Mouse (Mus musculus): ENCODE data around the gene Defa2. TPM values are rescaled to one million over a fixed set of nuclear protein-coding genes. Genes with fewer than 3 reads are reported as not detected.

Defa2 gene
- not detected for polyA plus RNA-seq (2014; fragmentation: Illumina TruSeq; extraction: RNeasy Lipid Tissue Mini Kit (QIAGEN cat#74804); ENCODE audit: low read depth, low replicate concordance)

DNA sequence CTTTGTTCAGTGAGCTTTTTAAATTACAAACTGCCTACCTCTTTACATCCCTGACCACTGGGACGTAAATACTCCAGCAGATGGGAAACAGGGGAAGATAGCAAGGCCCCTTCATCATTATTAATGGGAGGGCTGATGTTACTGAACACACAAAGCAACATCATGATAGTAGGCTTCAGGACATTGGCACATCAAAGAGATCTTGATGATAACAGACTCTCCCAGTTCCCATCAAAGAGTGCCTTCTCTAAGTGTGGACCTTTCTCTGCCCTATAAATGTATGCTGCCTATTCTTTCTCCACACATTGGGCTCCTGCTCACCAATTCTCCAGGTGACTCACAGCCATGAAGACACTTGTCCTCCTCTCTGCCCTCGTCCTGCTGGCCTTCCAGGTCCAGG lies at the start of gene Defa2:
Gene Defa2 (plus strand): TSS at position 301 of the 400 bp plus-strand sequence.

DNA sequence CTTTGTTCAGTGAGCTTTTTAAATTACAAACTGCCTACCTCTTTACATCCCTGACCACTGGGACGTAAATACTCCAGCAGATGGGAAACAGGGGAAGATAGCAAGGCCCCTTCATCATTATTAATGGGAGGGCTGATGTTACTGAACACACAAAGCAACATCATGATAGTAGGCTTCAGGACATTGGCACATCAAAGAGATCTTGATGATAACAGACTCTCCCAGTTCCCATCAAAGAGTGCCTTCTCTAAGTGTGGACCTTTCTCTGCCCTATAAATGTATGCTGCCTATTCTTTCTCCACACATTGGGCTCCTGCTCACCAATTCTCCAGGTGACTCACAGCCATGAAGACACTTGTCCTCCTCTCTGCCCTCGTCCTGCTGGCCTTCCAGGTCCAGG lies 13.2 kb downstream of the Defa2 start, which contains the start of gene Defa33:
Gene Defa33 (plus strand): TSS at position 301 of the 400 bp plus-strand sequence.

DNA sequence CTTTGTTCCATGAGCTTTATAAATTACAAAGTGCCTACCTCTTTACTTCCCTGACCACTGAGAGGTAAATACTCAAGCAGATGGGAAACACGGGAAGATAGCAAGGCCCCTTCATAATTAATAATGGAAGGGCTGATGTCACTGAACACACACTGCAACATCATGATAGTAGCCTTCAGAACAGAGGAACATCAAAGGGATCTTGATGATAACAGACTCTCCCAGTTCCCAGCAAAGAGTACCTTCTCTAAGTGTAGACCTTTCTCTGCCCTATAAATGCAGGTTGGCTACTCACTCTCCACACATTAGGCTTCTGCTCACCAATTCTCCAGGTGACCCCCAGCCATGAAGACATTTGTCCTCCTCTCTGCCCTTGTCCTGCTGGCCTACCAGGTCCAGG lies 48.8 kb downstream of the Defa2 start, which contains the start of gene Defa36:
Gene Defa36 (plus strand): TSS at position 301 of the 400 bp plus-strand sequence.

Other genes with a start within 250 kb of the Defa2 start
- gene Defa30, start 243.9 kb upstream of the Defa2 start, polyA plus RNA-seq (2014; fragmentation: Illumina TruSeq; extraction: RNeasy Lipid Tissue Mini Kit (QIAGEN cat#74804); ENCODE audit: low read depth, low replicate concordance), result not detected
- not detected for gene Defa22, start 216.2 kb upstream of the Defa2 start, polyA plus RNA-seq (2014; fragmentation: Illumina TruSeq; extraction: RNeasy Lipid Tissue Mini Kit (QIAGEN cat#74804); ENCODE audit: low read depth, low replicate concordance)
- gene Defa31, start 186.9 kb upstream of the Defa2 start, polyA plus RNA-seq (2014; fragmentation: Illumina TruSeq; extraction: RNeasy Lipid Tissue Mini Kit (QIAGEN cat#74804); ENCODE audit: low read depth, low replicate concordance), result not detected
- not detected for gene Gm15293, start 177.0 kb upstream of the Defa2 start, polyA plus RNA-seq (2014; fragmentation: Illumina TruSeq; extraction: RNeasy Lipid Tissue Mini Kit (QIAGEN cat#74804); ENCODE audit: low read depth, low replicate concordance)
- gene Gm15292, start 128.8 kb upstream of the Defa2 start, polyA plus RNA-seq (2014; fragmentation: Illumina TruSeq; extraction: RNeasy Lipid Tissue Mini Kit (QIAGEN cat#74804); ENCODE audit: low read depth, low replicate concordance), result not detected
- gene Defa27, start 63.0 kb upstream of the Defa2 start, polyA plus RNA-seq (2014; fragmentation: Illumina TruSeq; extraction: RNeasy Lipid Tissue Mini Kit (QIAGEN cat#74804); ENCODE audit: low read depth, low replicate concordance), result not detected
- not detected for gene Defa29, start 51.5 kb upstream of the Defa2 start, polyA plus RNA-seq (2014; fragmentation: Illumina TruSeq; extraction: RNeasy Lipid Tissue Mini Kit (QIAGEN cat#74804); ENCODE audit: low read depth, low replicate concordance)
- gene Defa33, start 13.3 kb downstream of the Defa2 start, polyA plus RNA-seq (2014; fragmentation: Illumina TruSeq; extraction: RNeasy Lipid Tissue Mini Kit (QIAGEN cat#74804); ENCODE audit: low read depth, low replicate concordance), result not detected
- not detected for gene Defa36, start 48.9 kb downstream of the Defa2 start, polyA plus RNA-seq (2014; fragmentation: Illumina TruSeq; extraction: RNeasy Lipid Tissue Mini Kit (QIAGEN cat#74804); ENCODE audit: low read depth, low replicate concordance)
- gene Gm7849, start 78.0 kb downstream of the Defa2 start, polyA plus RNA-seq (2014; fragmentation: Illumina TruSeq; extraction: RNeasy Lipid Tissue Mini Kit (QIAGEN cat#74804); ENCODE audit: low read depth, low replicate concordance), result 2.2 TPM
- not detected for gene Defa20, start 130.7 kb downstream of the Defa2 start, polyA plus RNA-seq (2014; fragmentation: Illumina TruSeq; extraction: RNeasy Lipid Tissue Mini Kit (QIAGEN cat#74804); ENCODE audit: low read depth, low replicate concordance)
- not detected for gene Defa32, start 150.5 kb downstream of the Defa2 start, polyA plus RNA-seq (2014; fragmentation: Illumina TruSeq; extraction: RNeasy Lipid Tissue Mini Kit (QIAGEN cat#74804); ENCODE audit: low read depth, low replicate concordance)
- not detected for gene Defa37, start 186.9 kb downstream of the Defa2 start, polyA plus RNA-seq (2014; fragmentation: Illumina TruSeq; extraction: RNeasy Lipid Tissue Mini Kit (QIAGEN cat#74804); ENCODE audit: low read depth, low replicate concordance)
- gene Defa28, start 204.5 kb downstream of the Defa2 start, polyA plus RNA-seq (2014; fragmentation: Illumina TruSeq; extraction: RNeasy Lipid Tissue Mini Kit (QIAGEN cat#74804); ENCODE audit: low read depth, low replicate concordance), result not detected
- not detected for gene Gm7861, start 216.0 kb downstream of the Defa2 start, polyA plus RNA-seq (2014; fragmentation: Illumina TruSeq; extraction: RNeasy Lipid Tissue Mini Kit (QIAGEN cat#74804); ENCODE audit: low read depth, low replicate concordance)
- gene Defa26, start 239.7 kb downstream of the Defa2 start, polyA plus RNA-seq (2014; fragmentation: Illumina TruSeq; extraction: RNeasy Lipid Tissue Mini Kit (QIAGEN cat#74804); ENCODE audit: low read depth, low replicate concordance), result not detected

Data from heart, adult 10 weeks (tissue).